Mouse (Mus musculus): ENCODE results near the gene Olfr517. TPM values are rescaled to one million over a fixed set of nuclear protein-coding genes. Genes with fewer than 3 reads are reported as not detected.

Gene Olfr517
- polyA plus RNA-seq (2014; fragmentation: Nextera tagmentation; extraction: Ambion mirVana), result not detected in 2 replicates

GRCm38 (mm10) chr7:108872279-108872678 lies at the start of gene Olfr517:
Gene Olfr517, minus strand, starts transcription at chr7:108872379.
- H3K27me3 ChIP-seq (ENCODE audit: control insufficient read depth, insufficient read depth, low read length), result no peaks in the 10 kb centered on the region
- H3K36me3 ChIP-seq (ENCODE audit: control insufficient read depth, insufficient read depth, low read length), result no peaks in the 10 kb centered on the region
- H3K27ac ChIP-seq (ENCODE audit: low read length), result no peak within 1 kb of the TSS
- H3K4me3 ChIP-seq (ENCODE audit: low read depth, low read length), result no peak within 1 kb of the TSS
- no peaks in the 10 kb centered on the region for H3K4me1 ChIP-seq (ENCODE audit: control insufficient read depth, insufficient read depth, low read length)
- H3K4me2 ChIP-seq (replicated peaks; ENCODE audit: low read depth, low read length), result no peak within 1 kb of the TSS
- H3K9ac ChIP-seq (replicated peaks; ENCODE audit: low read depth, low read length), result no peak within 1 kb of the TSS
- no peak for ATAC-seq (ENCODE audit: insufficient number of reproducible peaks, insufficient read depth, low FRiP score, low read depth)
- 63% methylated on average over 2 of the region's 2 CpGs for WGBS
- no peaks in the 10 kb centered on the region for H3K9me3 ChIP-seq (ENCODE audit: control insufficient read depth, low read depth, low read length)

- H3K36me3 ChIP-seq (ENCODE audit: control insufficient read depth, insufficient read depth, low read length), result no peaks in the 10 kb centered on the region
- no peak overlapping the region for H3K4me2 ChIP-seq (replicated peaks; ENCODE audit: low read depth, low read length)
- no peak overlapping the region for H3K4me3 ChIP-seq (ENCODE audit: low read depth, low read length)
- H3K9ac ChIP-seq (replicated peaks; ENCODE audit: low read depth, low read length), result no peak overlapping the region
- 83% methylated on average over 2 of the region's 2 CpGs for WGBS
- no peak overlapping the region for H3K27ac ChIP-seq (ENCODE audit: low read length)
- no peaks in the 10 kb centered on the region for H3K27me3 ChIP-seq (ENCODE audit: control insufficient read depth, insufficient read depth, low read length)
- H3K4me1 ChIP-seq (ENCODE audit: control insufficient read depth, insufficient read depth, low read length), result no peaks in the 10 kb centered on the region
- H3K9me3 ChIP-seq (ENCODE audit: control insufficient read depth, low read depth, low read length), result no peaks in the 10 kb centered on the region
- no peak for ATAC-seq (ENCODE audit: insufficient number of reproducible peaks, insufficient read depth, low FRiP score, low read depth)
Observed at GRCm38 (mm10) chr7:108903969-108904368, 31.8 kb upstream of the Olfr517 start.

GRCm38 (mm10) chr7:108894320-108894719 lies 22.1 kb upstream of the Olfr517 start, which contains the start of gene Olfr519:
Gene Olfr519, minus strand, starts transcription at chr7:108894420.
- no peak within 1 kb of the TSS for H3K9ac ChIP-seq (replicated peaks; ENCODE audit: low read depth, low read length)
- no peak within 1 kb of the TSS for H3K4me3 ChIP-seq (ENCODE audit: low read depth, low read length)
- no peaks in the 10 kb centered on the region for H3K27me3 ChIP-seq (ENCODE audit: control insufficient read depth, insufficient read depth, low read length)
- no peak within 1 kb of the TSS for H3K4me2 ChIP-seq (replicated peaks; ENCODE audit: low read depth, low read length)
- H3K27ac ChIP-seq (ENCODE audit: low read length), result no peak within 1 kb of the TSS
- no peaks in the 10 kb centered on the region for H3K9me3 ChIP-seq (ENCODE audit: control insufficient read depth, low read depth, low read length)
- 88% methylated on average over 5 of the region's 5 CpGs for WGBS
- no peak for ATAC-seq (ENCODE audit: insufficient number of reproducible peaks, insufficient read depth, low FRiP score, low read depth)
- no peaks in the 10 kb centered on the region for H3K4me1 ChIP-seq (ENCODE audit: control insufficient read depth, insufficient read depth, low read length)
- no peaks in the 10 kb centered on the region for H3K36me3 ChIP-seq (ENCODE audit: control insufficient read depth, insufficient read depth, low read length)

GRCm38 (mm10) chr7:108884906-108885305 lies 12.7 kb upstream of the Olfr517 start, which contains the start of gene Olfr518:
Gene Olfr518, minus strand, starts transcription at chr7:108885006.
- H3K9ac ChIP-seq (replicated peaks; ENCODE audit: low read depth, low read length), result no peak within 1 kb of the TSS
- no peak within 1 kb of the TSS for H3K4me2 ChIP-seq (replicated peaks; ENCODE audit: low read depth, low read length)
- no peaks in the 10 kb centered on the region for H3K27me3 ChIP-seq (ENCODE audit: control insufficient read depth, insufficient read depth, low read length)
- no peak within 1 kb of the TSS for H3K4me3 ChIP-seq (ENCODE audit: low read depth, low read length)
- H3K27ac ChIP-seq (ENCODE audit: low read length), result no peak within 1 kb of the TSS
- ATAC-seq (ENCODE audit: insufficient number of reproducible peaks, insufficient read depth, low FRiP score, low read depth), result no peak
- WGBS, result 76% methylated on average over 4 of the region's 4 CpGs
- H3K9me3 ChIP-seq (ENCODE audit: control insufficient read depth, low read depth, low read length), result no peaks in the 10 kb centered on the region
- H3K4me1 ChIP-seq (ENCODE audit: control insufficient read depth, insufficient read depth, low read length), result no peaks in the 10 kb centered on the region
- no peaks in the 10 kb centered on the region for H3K36me3 ChIP-seq (ENCODE audit: control insufficient read depth, insufficient read depth, low read length)

- no peaks in the 10 kb centered on the region for H3K36me3 ChIP-seq (ENCODE audit: control insufficient read depth, insufficient read depth, low read length)
- H3K9me3 ChIP-seq (ENCODE audit: control insufficient read depth, low read depth, low read length), result no peaks in the 10 kb centered on the region
- H3K27ac ChIP-seq (ENCODE audit: low read length), result no peak within 1 kb of the TSS
- ATAC-seq (ENCODE audit: insufficient number of reproducible peaks, insufficient read depth, low FRiP score, low read depth), result no peak
- H3K4me3 ChIP-seq (ENCODE audit: low read depth, low read length), result no peak within 1 kb of the TSS
- H3K9ac ChIP-seq (replicated peaks; ENCODE audit: low read depth, low read length), result no peak within 1 kb of the TSS
- no peaks in the 10 kb centered on the region for H3K4me1 ChIP-seq (ENCODE audit: control insufficient read depth, insufficient read depth, low read length)
- no peak within 1 kb of the TSS for H3K4me2 ChIP-seq (replicated peaks; ENCODE audit: low read depth, low read length)
- no peaks in the 10 kb centered on the region for H3K27me3 ChIP-seq (ENCODE audit: control insufficient read depth, insufficient read depth, low read length)
- 89% methylated on average over 2 of the region's 2 CpGs for WGBS
Observed at GRCm38 (mm10) chr7:108850429-108850828, 21.8 kb downstream of the Olfr517 start, which contains the start of gene Olfr516. Gene Olfr516, minus strand, starts transcription at chr7:108850529.

- Histone ChIP-seq H3K4me1 (ENCODE audit: control insufficient read depth, insufficient read depth, low read length) (no peaks in the 10 kb centered on the region), H3K4me3 (ENCODE audit: low read depth, low read length) (no peak within 1 kb of the TSS), H3K4me2 (replicated peaks; ENCODE audit: low read depth, low read length) (no peak within 1 kb of the TSS), H3K9ac (replicated peaks; ENCODE audit: low read depth, low read length) (no peak within 1 kb of the TSS), H3K27me3 (ENCODE audit: control insufficient read depth, insufficient read depth, low read length) (no peaks in the 10 kb centered on the region), H3K9me3 (ENCODE audit: control insufficient read depth, low read depth, low read length) (no peaks in the 10 kb centered on the region), H3K36me3 (ENCODE audit: control insufficient read depth, insufficient read depth, low read length) (no peaks in the 10 kb centered on the region), H3K27ac (ENCODE audit: low read length) (no peak within 1 kb of the TSS)
- no peak for ATAC-seq (ENCODE audit: insufficient number of reproducible peaks, insufficient read depth, low FRiP score, low read depth)
Observed at GRCm38 (mm10) chr7:108825897-108826296, 46.3 kb downstream of the Olfr517 start, which contains the start of gene Olfr514. Gene Olfr514, minus strand, starts transcription at chr7:108825997.

Other genes starting within 250 kb of the Olfr517 start
- not detected in 2 replicates for gene Olfr508, start 242.4 kb downstream of the Olfr517 start, polyA plus RNA-seq (2014; fragmentation: Nextera tagmentation; extraction: Ambion mirVana)
- gene Olfr509, start 220.5 kb downstream of the Olfr517 start, polyA plus RNA-seq (2014; fragmentation: Nextera tagmentation; extraction: Ambion mirVana), result not detected in 2 replicates
- gene Olfr510, start 206.0 kb downstream of the Olfr517 start, polyA plus RNA-seq (2014; fragmentation: Nextera tagmentation; extraction: Ambion mirVana), result not detected in 2 replicates
- gene Olfr512, start 159.1 kb downstream of the Olfr517 start, polyA plus RNA-seq (2014; fragmentation: Nextera tagmentation; extraction: Ambion mirVana), result not detected in 2 replicates
- gene Olfr513, start 121.4 kb downstream of the Olfr517 start, polyA plus RNA-seq (2014; fragmentation: Nextera tagmentation; extraction: Ambion mirVana), result not detected in 2 replicates
- gene Olfr514, start 46.4 kb downstream of the Olfr517 start, polyA plus RNA-seq (2014; fragmentation: Nextera tagmentation; extraction: Ambion mirVana), result not detected in 2 replicates
- not detected in 2 replicates for gene Olfr516, start 21.9 kb downstream of the Olfr517 start, polyA plus RNA-seq (2014; fragmentation: Nextera tagmentation; extraction: Ambion mirVana)
- not detected in 2 replicates for gene Olfr518, start 12.6 kb upstream of the Olfr517 start, polyA plus RNA-seq (2014; fragmentation: Nextera tagmentation; extraction: Ambion mirVana)
- gene Olfr519, start 22.0 kb upstream of the Olfr517 start, polyA plus RNA-seq (2014; fragmentation: Nextera tagmentation; extraction: Ambion mirVana), result not detected in 2 replicates
- not detected in 2 replicates for gene Nlrp10, start 57.8 kb upstream of the Olfr517 start, polyA plus RNA-seq (2014; fragmentation: Nextera tagmentation; extraction: Ambion mirVana)
- gene Eif3f, start 62.0 kb upstream of the Olfr517 start, polyA plus RNA-seq (2014; fragmentation: Nextera tagmentation; extraction: Ambion mirVana), result 110 and 113 TPM in 2 replicates
- gene Tub, start 78.0 kb upstream of the Olfr517 start, polyA plus RNA-seq (2014; fragmentation: Nextera tagmentation; extraction: Ambion mirVana), result 4.7 and 4.9 TPM in 2 replicates
- gene Ric3, start 211.0 kb upstream of the Olfr517 start, polyA plus RNA-seq (2014; fragmentation: Nextera tagmentation; extraction: Ambion mirVana), result 3.8 and 5.4 TPM in 2 replicates